Mouse (Mus musculus): ENCODE results near the gene Herpud1. TPM values are rescaled to one million over a fixed set of nuclear protein-coding genes. Genes with fewer than 3 reads are reported as not detected.

The Herpud1 gene
- polyA plus RNA-seq (2021; fragmentation: Nextera tagmentation): 75.3 and 87.3 TPM in 2 replicates
- long read RNA-seq, experiment 1, transcript Herpud1-205 (8 exons, 1,952 nt): major isoform, 479 of 567 reads
- long read RNA-seq, experiment 1, transcript Herpud1-201 (8 exons, 1,873 nt): minor isoform, 47 of 567 reads
- long read RNA-seq, experiment 1, partial matches to known transcripts: 10 of 567 reads
- long read RNA-seq, experiment 1, other reads (novel, unspliced or antisense): 29 of 567 reads
- long read RNA-seq, experiment 2, transcript Herpud1-203 (2 exons, 690 nt): minor isoform, 5 of 129 reads
- long read RNA-seq, experiment 2, transcript Herpud1-205 (8 exons, 1,952 nt): major isoform, 93 of 129 reads
- long read RNA-seq, experiment 2, transcript Herpud1-201 (8 exons, 1,873 nt): minor isoform, 8 of 129 reads
- long read RNA-seq, experiment 2, partial matches to known transcripts: 15 of 129 reads
- long read RNA-seq, experiment 2, other reads (novel, unspliced or antisense): 8 of 129 reads

GRCm38 (mm10) chr8:94386214-94387026, at the start of gene Herpud1:
TSS of gene Herpud1 (plus strand) at chr8:94386438.

GRCm38 (mm10) chr8:94433981-94434466, 47.8 kb downstream of the Herpud1 start, which contains the start of gene Nlrc5:
TSS of gene Nlrc5 (plus strand) at chr8:94434356.

Other genes starting within 250 kb of the Herpud1 start
- gene Mt4, start 249.2 kb upstream of the Herpud1 start, polyA plus RNA-seq (2021; fragmentation: Nextera tagmentation): not detected in 2 replicates
- 1,224 and 1,264 TPM in 2 replicates for gene Mt3, start 233.8 kb upstream of the Herpud1 start, polyA plus RNA-seq (2021; fragmentation: Nextera tagmentation)
- gene Mt2, start 213.8 kb upstream of the Herpud1 start, polyA plus RNA-seq (2021; fragmentation: Nextera tagmentation): 241 and 320 TPM in 2 replicates
- 1,102 and 1,154 TPM in 2 replicates for gene Mt1, start 207.4 kb upstream of the Herpud1 start, polyA plus RNA-seq (2021; fragmentation: Nextera tagmentation)
- gene Nup93, start 171.9 kb upstream of the Herpud1 start, polyA plus RNA-seq (2021; fragmentation: Nextera tagmentation): 8.2 and 9.8 TPM in 2 replicates
- gene Slc12a3, start 57.2 kb upstream of the Herpud1 start, polyA plus RNA-seq (2021; fragmentation: Nextera tagmentation): not detected in 2 replicates
- 0.13 and 0.18 TPM in 2 replicates for gene Nlrc5, start 47.9 kb downstream of the Herpud1 start, polyA plus RNA-seq (2021; fragmentation: Nextera tagmentation)
- 12.4 and 17.6 TPM in 2 replicates for gene Cpne2, start 146.6 kb downstream of the Herpud1 start, polyA plus RNA-seq (2021; fragmentation: Nextera tagmentation)
- gene Rspry1, start 215.5 kb downstream of the Herpud1 start, polyA plus RNA-seq (2021; fragmentation: Nextera tagmentation): 9.9 and 16.3 TPM in 2 replicates
- gene Fam192a, start 215.6 kb downstream of the Herpud1 start, polyA plus RNA-seq (2021; fragmentation: Nextera tagmentation): 25.3 and 28.4 TPM in 2 replicates

All from left cerebral cortex, adult 6 months (tissue).